Mouse (Mus musculus) lung, postnatal 0 days (tissue): ENCODE measurements around the gene Cdh13.

Experiments
- CTCF ChIP-seq: IDR thresholded peaks from 2 replicates; pipeline ENCODE4 v1.5.1; 2016; ENCODE audit warnings: antibody characterized with exemption, mild to moderate bottlenecking
- EP300 ChIP-seq: IDR thresholded peaks from 2 replicates; pipeline ENCODE4 v1.6.1; 2016; ENCODE audit warnings: antibody characterized with exemption, mild to moderate bottlenecking, control low read depth

- TF ChIP-seq CTCF (no peak), EP300 (no peak)
Measured at GRCm38 (mm10) chr8:118552842-118553241, 269.3 kb downstream of the Cdh13 start.
